Mouse (Mus musculus): Measurements from ENCODE around the gene Angptl2.
A peak's percentile ranks its signal among the peaks of the same experiment; 100 is the strongest.
"Not testable (repeated sequence)": the region's sequence is repeated elsewhere in the genome, so short reads cannot be mapped to it uniquely, and the experiment has no call there.

Angptl2 gene

DNA sequence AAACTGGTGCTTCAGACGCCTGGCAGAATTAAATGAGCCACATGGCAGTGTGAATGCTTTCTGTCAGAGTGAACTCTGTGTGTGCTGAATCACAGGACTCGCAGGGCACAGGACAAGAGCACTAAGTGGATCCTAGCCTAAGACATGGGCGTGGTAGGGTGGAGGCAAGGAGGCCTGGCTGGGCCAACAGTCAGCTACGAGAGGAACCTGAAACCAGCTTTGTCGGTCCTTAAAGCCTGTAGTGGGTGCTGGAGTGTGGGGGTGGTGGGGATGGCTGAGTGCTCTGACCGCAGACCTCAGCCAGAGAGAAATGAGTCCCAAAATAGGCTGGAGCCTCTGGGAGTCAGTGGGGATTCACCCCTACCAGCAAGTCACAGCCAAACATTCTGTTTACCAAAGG, 12.6 kb upstream of the Angptl2 start:
- DNase-seq = no peak

DNA sequence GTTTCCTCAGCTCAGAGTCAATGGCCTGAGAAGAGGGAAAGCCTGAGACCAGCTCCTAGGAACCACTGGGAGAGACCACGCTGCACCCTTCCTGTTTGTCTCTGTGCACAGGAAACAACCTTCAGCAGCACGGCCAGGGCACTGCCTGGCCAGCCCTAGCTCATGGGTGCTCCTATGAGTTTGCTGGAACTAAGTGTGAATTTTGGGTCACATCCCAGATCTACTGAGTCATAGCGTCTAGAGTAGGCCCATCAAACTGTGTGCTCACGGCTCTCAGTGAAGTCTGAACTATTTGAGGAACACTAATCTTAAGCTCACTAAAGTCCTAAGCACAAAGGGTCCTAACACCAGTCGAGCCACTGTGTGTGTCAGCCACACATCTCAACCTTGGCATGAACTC, 10.9 kb upstream of the Angptl2 start:
- no peak for DNase-seq

DNA sequence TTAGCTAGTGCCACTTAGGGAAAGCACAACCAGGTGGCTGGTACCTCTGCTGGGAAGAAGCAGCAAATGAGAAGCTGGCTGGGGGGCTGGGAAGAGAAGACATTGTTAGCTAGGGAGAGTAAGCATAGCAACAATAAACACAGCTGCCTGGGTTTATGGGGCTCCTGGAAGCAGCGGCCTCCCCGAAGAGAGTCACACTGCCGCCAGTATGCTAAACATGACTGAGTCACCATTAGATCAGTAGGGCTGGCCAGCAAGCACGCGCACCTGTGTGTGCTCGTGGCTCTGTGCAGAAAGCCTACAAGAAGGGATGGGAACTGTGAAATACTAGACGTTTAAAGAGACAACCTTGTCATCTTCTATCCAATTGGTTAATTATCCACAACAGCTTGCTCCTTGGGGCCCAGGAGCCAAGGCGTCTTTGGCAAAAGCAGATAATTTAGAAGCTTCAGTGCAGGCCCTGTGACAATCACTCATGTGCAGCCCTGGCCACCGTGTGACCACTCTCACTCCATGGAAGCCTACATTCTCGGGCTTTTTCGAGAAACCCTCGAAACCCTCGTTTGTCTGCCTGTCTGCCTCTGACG, 9.8 kb upstream of the Angptl2 start:
- no peak for DNase-seq

DNA sequence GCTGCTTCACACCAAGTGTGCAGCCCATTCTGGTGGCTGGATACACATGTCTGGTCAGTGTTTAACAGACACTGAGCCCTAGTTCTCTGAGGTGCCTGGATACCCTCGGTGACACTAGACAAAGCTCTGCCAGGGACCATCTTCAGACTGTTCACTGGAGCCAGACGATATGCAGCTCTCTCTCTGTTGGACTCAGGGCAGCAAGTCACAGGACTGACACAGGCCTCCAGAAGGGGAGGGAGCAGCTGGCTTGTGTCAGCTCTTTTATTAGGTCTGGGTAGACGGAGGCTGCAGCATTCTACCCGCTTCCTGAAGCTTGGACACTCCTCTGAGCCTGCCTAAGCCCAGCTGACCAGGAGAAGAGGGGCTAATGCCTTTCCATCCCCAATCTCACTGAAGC, 8.8 kb upstream of the Angptl2 start:
- no peak for DNase-seq

DNA sequence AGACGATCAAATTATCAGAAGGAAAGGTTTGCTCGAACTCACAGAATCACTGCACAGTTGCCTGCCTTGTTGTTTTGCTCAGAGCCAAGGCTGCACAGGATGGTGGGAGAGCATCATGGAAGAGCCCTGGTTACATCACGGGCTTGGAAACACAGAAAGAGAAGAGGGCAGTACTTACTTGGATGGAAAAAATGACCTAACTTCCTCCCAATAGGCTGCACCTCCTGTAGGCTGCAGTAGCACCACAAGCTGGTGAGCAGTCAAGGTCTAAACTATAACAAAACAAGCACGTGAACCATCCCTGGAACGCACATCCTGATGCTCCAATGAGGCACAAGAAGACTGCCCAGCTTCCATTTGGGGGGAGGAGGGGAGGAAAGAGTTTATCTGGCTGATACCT, 7.7 kb upstream of the Angptl2 start:
- no peak for DNase-seq

DNA sequence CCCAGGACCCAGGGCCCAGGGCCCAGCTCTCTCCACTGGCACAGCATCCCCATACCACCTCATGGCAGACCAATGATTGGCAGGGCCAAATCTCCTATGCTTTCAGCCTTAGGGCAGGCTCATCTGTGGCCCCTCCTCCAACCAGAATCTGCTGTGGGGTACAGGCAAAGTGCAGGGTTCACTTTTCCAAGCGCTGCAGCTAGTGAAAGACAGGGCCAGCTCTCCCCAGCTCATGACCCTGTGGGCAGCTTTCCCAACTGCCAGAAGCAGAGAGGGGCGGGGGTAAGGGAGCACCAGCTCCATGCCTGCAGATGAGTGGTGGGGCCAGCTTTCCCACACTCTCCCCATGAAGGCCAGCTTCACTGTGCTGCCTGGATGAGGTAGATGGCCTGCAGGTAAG, 5.0 kb upstream of the Angptl2 start:
- no peak for DNase-seq

DNA sequence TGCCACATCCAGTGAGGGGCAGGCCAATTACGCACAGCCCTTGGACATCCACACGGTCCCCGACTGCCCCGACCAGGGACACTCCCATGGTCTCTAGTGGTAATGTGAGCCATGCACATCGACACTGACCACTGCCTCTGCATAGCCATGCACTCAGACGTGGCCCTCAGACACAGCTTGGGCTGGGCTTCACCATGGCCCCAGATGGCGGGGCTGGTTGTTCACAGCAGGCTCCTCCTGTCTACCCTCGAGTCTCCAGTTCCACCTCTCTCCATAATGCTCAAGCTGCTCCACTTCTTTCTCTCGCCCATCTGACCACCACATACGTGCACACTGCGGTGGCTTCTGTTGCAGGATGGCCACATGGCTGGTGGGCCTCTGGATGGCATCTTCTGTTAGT, 4.6 kb upstream of the Angptl2 start:
- not testable (repeated sequence) for DNase-seq

DNA sequence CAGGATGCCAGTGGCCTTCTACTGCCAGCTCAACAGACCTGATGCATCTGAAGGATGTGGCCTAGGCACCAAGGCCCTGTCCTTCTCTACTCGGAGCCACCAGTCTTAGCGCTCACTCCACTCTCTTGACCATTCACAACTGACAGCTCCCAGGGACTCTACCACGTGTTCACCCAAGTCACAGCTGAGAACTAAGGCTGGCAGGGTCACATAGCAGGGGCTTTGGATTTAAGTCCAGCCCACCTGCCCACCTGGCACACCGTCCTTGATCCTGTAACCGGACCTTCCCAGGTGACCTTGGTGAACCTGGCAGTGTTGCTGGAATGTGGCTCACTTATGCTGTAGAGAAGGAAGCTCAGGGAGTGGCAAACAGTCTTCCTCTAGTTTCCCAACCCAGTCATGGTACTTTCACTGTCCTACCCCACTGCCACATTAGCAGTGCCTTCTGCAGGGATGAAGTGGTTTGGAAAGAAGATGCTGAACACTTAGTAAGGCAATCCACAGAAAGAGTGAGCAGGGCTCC, 631 bp upstream of the Angptl2 start:
- DNase-seq = no peak

DNA sequence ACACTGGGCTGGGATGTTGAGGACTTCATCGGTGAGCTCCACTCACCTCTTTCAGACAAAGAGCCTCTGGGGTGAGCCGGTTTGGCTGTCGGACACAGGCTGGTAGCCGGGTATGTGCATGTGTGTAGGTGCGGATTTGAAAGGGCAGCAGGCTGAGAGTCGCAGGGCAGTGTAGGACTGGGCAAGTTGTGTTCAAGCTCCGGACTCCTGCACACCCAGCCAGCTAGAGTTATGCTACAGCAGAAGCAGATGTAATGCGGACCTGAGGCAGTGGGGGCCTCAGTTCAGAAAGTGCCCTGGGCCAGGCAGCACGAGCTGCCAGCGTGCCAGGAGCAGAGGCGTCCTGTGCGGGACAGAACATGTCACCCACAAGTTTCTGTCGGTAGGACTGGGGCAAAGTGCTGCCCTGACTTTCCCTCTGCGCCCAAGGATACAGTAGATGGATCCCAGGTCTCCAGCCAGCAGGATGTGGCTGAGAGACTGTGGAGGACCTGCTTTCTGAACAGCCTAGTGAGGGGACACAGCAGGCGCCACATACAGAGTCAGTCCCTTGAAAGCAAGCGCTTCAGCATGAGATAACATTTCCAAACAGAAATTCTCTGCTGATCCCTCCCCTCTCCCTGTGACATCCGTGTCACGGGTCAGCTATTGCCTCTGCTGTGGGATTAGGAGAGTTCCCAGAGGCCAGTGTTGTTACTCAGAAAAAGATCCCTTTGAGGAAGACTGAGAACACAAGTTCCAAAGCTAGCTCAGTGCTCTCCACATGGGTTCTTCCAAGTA, 966 bp downstream of the Angptl2 start:
- no peak for DNase-seq

DNA sequence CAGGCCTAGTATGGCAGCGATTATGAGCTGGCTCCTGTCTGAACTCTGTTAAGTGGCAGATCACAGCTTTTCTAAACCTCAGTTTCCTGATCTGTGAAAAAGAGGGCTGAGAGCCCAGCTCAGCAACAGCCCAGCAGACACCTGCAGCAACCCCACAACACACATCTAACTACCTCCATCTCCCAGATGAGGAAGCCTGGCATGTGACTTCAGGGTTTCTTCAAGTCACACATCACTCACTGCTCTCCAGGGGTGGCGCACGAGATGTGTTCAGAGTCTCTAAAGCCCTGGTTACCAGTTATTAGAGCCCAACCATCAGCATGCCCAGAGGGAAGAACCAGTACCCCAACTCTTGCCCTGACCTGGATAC, 1.5 kb downstream of the Angptl2 start:
- DNase-seq = no peak

DNA sequence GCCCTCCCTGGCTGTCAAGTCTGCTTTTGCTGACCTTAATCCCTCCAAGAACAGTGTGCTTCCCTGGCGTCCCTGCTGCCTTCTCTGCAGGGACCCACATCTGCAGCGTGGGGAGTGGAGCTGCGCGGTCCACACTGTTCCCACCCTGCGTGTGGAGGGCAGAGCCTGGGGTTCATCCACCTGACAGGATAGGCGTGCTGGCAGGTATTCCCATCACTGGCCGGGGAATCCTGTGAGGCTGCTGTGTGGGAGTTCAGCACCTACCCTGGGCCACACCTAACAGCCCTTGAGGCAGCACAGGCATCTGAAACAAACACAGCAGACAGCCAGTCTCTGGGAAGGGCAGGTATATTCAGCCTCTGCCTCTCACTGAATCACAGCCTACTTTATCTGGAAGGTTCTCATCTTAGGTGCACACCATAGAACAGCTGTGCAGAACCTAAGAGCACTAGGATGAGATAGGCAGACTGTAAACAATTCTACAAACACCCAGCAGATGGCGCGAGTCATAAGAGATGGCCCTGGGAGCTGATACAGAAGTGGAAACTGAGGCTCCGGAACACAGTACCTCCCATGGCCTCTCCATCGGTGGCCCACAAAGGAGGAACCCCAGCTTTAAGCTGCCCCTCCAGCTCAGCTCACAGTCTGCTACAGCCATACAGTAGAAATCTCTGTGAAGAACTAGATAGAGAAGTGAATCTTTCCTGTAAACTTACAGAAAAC, 3.2 kb downstream of the Angptl2 start:
- DNase-seq = peak; percentile 43

DNA sequence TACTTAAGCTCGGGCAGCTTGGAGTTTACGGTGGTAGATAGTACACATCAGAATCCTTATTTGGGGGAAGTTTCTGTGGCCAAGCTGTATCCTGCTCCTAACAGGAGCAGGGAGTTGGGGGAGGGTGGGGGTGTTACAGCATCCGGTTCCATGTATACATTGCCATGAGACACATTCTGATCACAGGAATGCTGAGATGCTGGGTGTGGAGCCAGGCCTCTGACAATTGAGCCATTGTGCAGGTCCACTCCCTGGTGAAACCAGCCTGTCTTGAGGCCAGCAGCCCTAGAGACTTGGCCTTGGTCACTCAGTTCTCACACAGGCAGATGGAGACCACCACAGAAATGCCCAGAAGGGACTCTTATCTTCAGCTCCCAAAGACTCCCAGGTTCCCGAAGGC, 3.8 kb downstream of the Angptl2 start:
- DNase-seq = no peak

DNA sequence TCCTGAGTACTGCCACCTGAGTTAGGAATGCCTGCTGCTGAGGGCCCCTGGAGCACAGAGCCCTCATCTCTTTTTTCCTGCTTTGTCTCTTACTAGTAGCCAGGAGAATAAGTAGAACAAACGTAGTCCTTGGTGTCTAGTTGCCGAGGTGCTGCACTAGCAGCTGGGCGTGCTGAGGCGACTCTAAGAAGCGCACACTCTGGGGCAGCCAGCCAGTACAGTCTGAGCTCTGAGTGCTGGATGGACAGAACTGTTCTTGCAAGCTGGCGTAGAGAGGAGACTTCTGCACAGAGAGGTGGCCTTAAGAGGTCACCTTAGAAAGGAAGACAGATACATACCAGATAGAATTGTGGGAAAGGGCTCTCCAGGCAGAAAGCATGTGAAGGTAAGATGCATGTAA, 4.4 kb downstream of the Angptl2 start:
- no peak for DNase-seq

DNA sequence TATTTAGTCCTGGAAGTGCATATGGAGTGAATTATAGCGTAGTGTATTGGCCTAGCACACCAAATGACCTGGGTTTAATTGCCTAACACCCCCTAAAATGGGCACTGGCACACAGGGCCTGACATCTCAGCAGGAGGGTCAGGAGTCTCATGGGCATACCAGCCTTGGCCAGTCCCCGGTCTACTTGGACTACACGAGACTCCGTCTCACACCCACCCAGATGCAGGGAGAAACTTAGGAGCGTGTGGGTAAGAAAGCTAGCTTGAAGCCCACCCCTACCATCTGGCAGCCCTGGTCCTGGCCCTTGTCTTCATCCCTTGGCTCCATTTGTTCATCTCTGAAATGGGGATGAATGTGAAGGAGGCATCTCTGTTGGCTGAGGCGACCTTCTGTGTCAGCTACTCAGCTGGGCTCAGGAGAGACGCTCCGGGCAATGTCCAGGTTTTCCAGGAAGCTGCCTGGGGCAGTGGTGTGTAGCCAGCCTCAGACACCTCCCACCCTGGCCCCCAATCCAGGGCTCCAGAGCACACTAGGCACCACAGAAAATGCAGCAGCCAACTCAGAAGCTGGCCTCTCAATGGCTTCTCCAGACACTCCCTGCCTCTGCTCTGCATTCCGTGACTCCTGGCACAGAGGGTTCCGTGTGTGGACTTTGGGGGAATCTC, 4.9 kb downstream of the Angptl2 start:
- no peak for DNase-seq

DNA sequence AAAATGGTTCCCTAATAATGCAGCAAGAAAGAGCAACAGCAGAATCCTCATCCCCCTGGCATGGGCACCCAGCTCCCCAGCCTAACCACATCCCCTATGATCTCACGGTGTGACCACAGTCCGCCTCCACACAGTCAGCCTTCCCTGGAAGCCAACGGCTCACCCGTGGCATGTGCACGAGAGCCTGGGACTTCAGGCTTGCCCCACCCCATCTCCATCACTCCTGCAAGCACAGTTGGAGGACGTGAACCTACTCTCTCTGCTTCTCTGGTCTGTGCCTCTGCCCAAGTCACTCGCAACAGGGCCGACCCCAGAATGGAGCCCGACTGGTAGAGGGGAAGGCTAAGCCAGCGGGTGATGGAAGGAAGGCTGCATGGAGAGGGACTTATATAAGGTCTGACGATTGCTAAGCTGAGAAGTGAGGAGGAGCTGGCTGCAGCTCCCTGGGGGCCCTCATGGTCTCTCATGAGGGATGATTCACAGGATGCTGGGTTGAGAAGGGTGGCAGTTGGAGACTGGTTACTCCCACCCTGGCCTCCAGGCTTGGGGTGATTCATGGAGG, 5.6 kb downstream of the Angptl2 start:
- no peak for DNase-seq

DNA sequence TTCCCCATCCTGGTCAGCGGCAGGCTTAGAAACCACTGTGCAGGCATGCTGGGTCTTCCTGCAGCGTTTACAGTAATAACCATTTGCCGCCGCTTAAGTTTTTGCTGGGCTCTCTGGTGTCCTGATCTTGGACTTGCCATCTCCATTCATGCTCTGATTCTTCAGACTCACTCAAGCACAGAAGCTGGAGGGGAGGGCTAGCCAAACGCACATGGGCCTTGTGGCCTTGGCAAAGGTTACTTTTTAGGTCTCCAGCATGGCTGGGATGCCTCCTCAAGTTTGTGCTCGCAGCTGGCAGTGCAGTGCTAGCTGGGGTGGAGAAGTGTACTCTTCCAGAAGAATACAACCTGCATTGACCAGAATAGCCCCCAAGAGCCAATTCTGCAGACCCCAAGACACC, 6.6 kb downstream of the Angptl2 start:
- DNase-seq = no peak

DNA sequence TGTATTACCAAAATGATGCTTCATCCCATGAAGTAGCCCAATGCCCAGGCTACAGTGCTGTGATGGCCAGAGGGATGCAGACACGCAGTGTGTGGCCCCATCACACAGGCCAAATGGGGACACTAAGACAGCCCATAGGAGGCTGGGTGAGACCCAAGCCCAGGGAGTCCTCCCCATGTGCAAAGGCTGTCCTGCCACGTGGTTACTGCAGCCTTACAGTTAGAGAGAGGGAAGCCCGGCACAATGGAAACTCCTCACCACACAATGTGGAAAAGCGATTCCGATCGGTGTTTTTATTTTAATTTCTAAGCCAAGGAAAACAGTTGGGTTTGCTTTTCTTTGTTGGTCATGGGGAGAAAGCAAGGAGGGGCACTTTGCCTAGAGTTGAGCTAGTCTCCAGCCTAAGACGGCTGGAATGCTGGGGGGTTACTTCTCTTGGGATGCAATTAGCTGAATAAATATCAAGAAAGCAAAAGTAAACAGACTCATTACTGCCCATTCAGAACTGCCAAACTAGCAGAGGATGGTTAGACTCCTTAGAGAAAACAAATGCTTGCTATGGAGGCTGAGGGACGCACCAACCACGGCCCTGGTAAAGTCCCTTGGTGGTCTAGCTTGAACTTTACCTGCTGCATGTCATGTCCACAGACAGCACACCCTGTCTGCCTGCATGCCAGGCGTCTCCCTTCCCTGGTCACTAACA, 7.9 kb downstream of the Angptl2 start:
- DNase-seq = no peak

DNA sequence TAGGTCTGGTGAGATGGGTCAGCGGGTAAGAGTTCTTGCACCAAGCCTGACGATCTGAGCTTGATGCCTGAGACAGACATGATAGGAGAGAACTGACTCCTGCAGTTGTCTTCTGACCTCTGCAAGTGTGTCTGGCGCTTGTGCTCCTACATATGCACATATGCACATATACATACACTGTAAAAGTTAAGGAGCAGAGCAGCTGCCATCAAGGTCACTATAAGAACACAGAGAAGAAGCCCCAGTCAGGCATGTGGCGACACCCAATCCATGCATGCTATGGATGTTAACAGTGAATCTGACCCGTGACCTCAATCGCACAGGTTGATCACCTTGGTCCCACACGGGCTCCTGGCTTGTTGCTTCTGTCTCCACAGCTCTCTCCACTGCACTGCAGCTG, 10.1 kb downstream of the Angptl2 start:
- DNase-seq = no peak

DNA sequence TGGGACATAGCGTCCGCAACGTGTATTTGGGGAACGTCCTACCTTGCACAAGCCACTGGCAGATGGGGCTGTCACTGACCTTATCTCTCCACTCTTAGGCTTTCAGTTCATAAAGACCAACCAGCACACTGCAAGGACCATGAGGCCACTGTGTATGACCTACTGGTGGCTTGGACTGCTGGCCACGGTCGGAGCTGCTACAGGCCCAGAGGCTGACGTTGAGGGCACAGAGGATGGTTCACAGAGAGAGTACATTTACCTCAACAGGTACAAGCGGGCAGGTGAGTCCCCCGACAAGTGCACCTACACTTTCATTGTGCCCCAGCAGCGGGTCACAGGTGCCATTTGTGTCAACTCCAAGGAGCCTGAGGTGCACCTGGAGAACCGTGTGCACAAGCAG, 12.2 kb downstream of the Angptl2 start:
- no peak for DNase-seq

DNA sequence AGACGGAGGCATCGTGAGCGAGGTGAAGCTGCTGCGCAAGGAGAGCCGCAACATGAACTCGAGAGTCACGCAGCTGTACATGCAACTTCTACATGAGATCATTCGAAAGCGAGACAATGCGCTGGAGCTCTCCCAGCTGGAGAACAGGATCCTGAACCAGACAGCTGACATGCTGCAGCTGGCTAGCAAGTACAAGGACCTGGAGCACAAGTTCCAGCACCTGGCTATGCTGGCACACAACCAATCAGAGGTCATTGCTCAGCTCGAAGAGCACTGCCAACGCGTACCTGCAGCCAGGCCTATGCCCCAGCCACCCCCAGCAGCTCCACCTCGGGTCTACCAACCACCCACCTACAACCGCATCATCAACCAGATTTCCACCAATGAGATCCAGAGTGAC, 12.7 kb downstream of the Angptl2 start:
- no peak for DNase-seq

DNA sequence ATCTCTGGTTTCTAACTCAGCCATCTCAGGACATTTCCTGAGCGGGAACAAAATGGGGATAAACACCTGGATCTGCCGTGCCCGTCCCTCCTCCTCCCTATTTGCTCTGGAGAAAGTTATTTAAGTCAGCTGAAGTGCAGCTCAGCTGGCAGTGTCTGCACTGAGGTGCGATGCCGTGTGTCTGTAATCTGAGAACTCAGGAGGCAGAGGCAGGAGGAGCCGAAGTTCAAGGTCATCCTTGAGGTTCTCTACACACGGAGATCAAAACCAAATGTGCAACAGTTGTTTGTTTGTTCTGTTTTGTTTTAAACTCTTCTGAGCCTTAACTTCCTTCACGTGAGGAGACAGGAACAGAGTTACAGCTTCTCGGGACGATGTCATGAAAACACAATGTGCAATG, 14.8 kb downstream of the Angptl2 start:
- no peak for DNase-seq

DNA sequence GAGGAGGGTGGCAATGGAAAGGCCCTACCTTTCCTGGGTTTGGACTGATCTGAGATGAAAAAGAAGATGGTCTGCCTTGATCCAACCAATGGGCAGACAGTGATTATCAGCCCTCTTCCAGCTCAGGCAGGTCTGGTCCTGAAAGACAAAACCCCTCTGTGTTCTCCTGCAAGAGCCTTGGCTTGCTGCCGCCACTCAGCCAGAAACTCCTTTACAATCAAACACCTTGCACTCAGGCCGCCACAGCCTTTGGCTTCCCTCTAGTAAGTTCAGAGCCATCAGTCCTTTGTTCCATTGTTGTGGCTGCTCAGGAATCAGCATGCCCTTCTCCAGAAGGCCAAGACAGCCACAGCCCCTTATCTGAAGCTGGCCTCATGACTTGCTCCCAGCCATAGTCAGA, 15.9 kb downstream of the Angptl2 start:
- no peak for DNase-seq
